Mouse (Mus musculus) frontal cortex, postnatal 10 days (tissue): ENCODE measurements around the gene Slc29a1.

Experiments
- DNase-seq, 2 experiments: peaks; one replicate each; pipeline ENCODE4 v3.0.0; 2022; ENCODE audit warnings: low spot score in 2 of 2, mixed read lengths in 1 of 2

Gene Slc29a1

GRCm38 (mm10) chr17:45572103-45573086, 27.0 kb downstream of the Slc29a1 start:
- peak; percentile 78 for DNase-seq

GRCm38 (mm10) chr17:45569999-45570398, 29.4 kb downstream of the Slc29a1 start:
- DNase-seq: no peak

- DNase-seq: no peak
These were observed 30.4 kb downstream of the Slc29a1 start for GRCm38 (mm10) chr17:45568990-45569389.

GRCm38 (mm10) chr17:45567162-45567601, 32.2 kb downstream of the Slc29a1 start:
- DNase-seq: no peak

GRCm38 (mm10) chr17:45566360-45567161, 32.8 kb downstream of the Slc29a1 start:
- no peak for DNase-seq

- no peak for DNase-seq
These were observed 33.4 kb downstream of the Slc29a1 start for GRCm38 (mm10) chr17:45566031-45566359.

- DNase-seq: no peak
These were observed 34.3 kb downstream of the Slc29a1 start for GRCm38 (mm10) chr17:45565103-45565502.

GRCm38 (mm10) chr17:45564531-45565084, 34.8 kb downstream of the Slc29a1 start:
- no peak for DNase-seq

GRCm38 (mm10) chr17:45563655-45564530, 35.5 kb downstream of the Slc29a1 start, which contains the start of gene Slc35b2:
Slc35b2 (plus strand) TSS chr17:45563874.
- peak; percentile 86 to 90 for DNase-seq

GRCm38 (mm10) chr17:45563216-45563615, 36.2 kb downstream of the Slc29a1 start:
- DNase-seq: no peak

GRCm38 (mm10) chr17:45559732-45560525, 39.5 kb downstream of the Slc29a1 start:
- DNase-seq: no peak

GRCm38 (mm10) chr17:45557998-45558862, 41.2 kb downstream of the Slc29a1 start:
- no peak for DNase-seq

- no peak for DNase-seq
These were observed 42.1 kb downstream of the Slc29a1 start for GRCm38 (mm10) chr17:45557246-45557824.

GRCm38 (mm10) chr17:45556514-45557245, 42.7 kb downstream of the Slc29a1 start:
- DNase-seq: no peak

- no peak for DNase-seq
These were observed 43.3 kb downstream of the Slc29a1 start for GRCm38 (mm10) chr17:45556107-45556489.

- DNase-seq: peak; percentile 84 to 89
These were observed 43.8 kb downstream of the Slc29a1 start, which contains the start of gene Nfkbie for GRCm38 (mm10) chr17:45555452-45556106. Nfkbie (plus strand) TSS chr17:45555703.

- no peak for DNase-seq
These were observed 45.0 kb downstream of the Slc29a1 start for GRCm38 (mm10) chr17:45554420-45554819.

- DNase-seq: no peak
These were observed 46.3 kb downstream of the Slc29a1 start for GRCm38 (mm10) chr17:45553065-45553464.
